Mouse (Mus musculus) intestine, embryonic 14.5 days (tissue): ENCODE results near the gene Fars2. TPM values are rescaled to one million over a fixed set of nuclear protein-coding genes. Genes with fewer than 3 reads are reported as not detected.

Experiments used
- ATAC-seq: fragments of 200-750 bp; cut with Nextera tagmentation; replicated peaks from 2 replicates; pipeline ENCODE4 v1.8.0; 2017; ENCODE audit warnings: low read depth, moderate number of reproducible peaks, moderate TSS enrichment, moderate library complexity; ENCODE audit not compliant: low FRiP score, low TSS enrichment
- DNase-seq: peaks from one replicate; pipeline ENCODE4 v3.0.0-alpha.2; 2018; ENCODE audit warnings: low spot score
- H3K27ac ChIP-seq: fragments of 300-500 bp; sonication (generic); 2 replicates; pipeline ENCODE4 v1.5.1; 2014; ENCODE audit warnings: low read depth, mild to moderate bottlenecking, control low read depth
- H3K27me3 ChIP-seq: fragments of 300-500 bp; sonication (generic); replicated peaks from 2 replicates; pipeline ENCODE4 v1.6.1; 2014; ENCODE audit warnings: low read length, control low read depth; ENCODE audit not compliant: control insufficient read depth, insufficient read depth
- H3K36me3 ChIP-seq: fragments of 300-500 bp; sonication (generic); 2 replicates; pipeline ENCODE4 v1.6.1; 2014; ENCODE audit warnings: low read length, control low read depth; ENCODE audit not compliant: control insufficient read depth, insufficient read depth
- H3K4me1 ChIP-seq: fragments of 300-500 bp; sonication (generic); replicated peaks from 2 replicates; pipeline ENCODE4 v1.6.1; 2014; ENCODE audit warnings: low read length, control low read depth, mixed read lengths; ENCODE audit not compliant: control insufficient read depth, insufficient read depth
- H3K4me2 ChIP-seq: fragments of 300-500 bp; sonication (generic); 2 replicates; pipeline ENCODE4 v1.6.1; 2014; ENCODE audit warnings: low read length
- H3K4me3 ChIP-seq: fragments of 300-500 bp; sonication (generic); 2 replicates; pipeline ENCODE4 v1.5.1; 2014; ENCODE audit warnings: low read depth, low read length, control low read depth, mixed read lengths
- H3K9ac ChIP-seq: fragments of 300-500 bp; sonication (generic); 2 replicates; pipeline ENCODE4 v1.6.1; 2014; ENCODE audit warnings: mild to moderate bottlenecking, low read length
- H3K9me3 ChIP-seq: fragments of 300-500 bp; sonication (generic); 2 replicates; pipeline ENCODE4 v1.6.1; 2016; ENCODE audit warnings: low read length, control low read depth; ENCODE audit not compliant: control insufficient read depth
- WGBS: fragments of 180-500 bp; shearing (Covaris S2); extraction: QIAGEN DNeasy Blood & Tissue Kit; methylation state at CpG from one replicate; pipeline ENCODE4 v1.1.7; 2014; 5-methylcytosine and 5-hydroxymethylcytosine counted together
- polyA plus RNA-seq: library from polyadenylated mRNA; unstranded; fragments of >200 nt; fragmentation: Nextera tagmentation; extraction: Ambion mirVana; gene quantifications from 2 replicates; pipeline ENCODE4 v1.2.1, GENCODE M21; 2014

Gene Fars2
- polyA plus RNA-seq: 37.6 and 40.6 TPM in 2 replicates

DNA sequence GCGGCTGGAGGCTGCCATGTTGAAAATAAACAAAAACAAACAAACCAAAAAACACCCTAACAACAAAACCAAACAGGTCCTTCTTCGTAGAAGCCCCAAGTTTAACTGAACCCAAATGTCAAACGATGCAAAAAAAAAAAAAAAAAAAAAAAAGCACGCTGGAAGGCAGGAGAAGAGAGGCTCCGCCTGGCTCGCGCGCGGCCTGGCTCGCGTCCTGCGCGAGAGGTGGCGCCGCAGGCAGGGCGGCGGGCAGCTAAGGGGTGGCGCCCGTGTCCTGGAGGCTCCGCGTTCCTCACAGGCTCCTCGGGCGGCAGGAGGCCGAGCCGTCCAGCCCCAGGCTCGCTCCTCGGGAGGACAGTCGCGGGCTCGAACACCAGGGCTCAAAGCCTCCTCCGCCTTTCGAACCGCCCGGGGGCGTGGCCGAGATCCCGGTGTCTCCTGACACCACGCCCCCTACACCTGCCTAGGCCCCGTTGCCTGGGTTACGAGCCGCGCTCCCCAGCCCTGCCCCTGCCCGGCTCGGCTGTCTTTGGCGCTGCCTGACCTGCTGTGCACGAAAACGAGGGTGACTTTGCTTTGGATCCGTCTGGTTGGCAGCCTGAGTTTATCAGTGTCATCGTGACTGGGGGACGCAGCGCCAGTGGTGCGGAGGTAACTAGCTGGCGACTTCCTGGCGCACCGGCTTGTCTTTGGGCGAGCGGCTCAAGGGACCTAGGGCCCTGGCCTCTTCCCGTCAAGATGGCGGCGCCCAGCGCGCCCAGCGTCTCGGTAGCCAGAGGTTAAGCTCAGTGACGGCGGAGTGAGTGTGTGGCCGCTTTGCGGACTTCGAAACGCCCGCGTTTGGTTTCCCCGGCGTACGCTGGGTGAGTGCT is at the start of gene Fars2, which contains the start of gene Lyrm4:
TSS of gene Fars2 (plus strand) at position 270 of the 872 bp plus-strand sequence.
TSS of gene Lyrm4 (minus strand) at position 384 of the 872 bp plus-strand sequence.
- peak within 1 kb of the TSS; percentile 76 for H3K9ac ChIP-seq
- no peaks in the 10 kb centered on the region for H3K9me3 ChIP-seq
- WGBS: 0% methylated on average over 70 of the region's 75 CpGs
- DNase-seq (peak; percentile 99), ATAC-seq (peak; percentile 98)
- H3K27me3 ChIP-seq: no peaks in the 10 kb centered on the region
- H3K4me1 ChIP-seq: no peaks in the 10 kb centered on the region; the same call in 1 of the 2 replicates
- H3K4me3 ChIP-seq: peak within 1 kb of the TSS; percentile 90
- H3K36me3 ChIP-seq: no peaks in the 10 kb centered on the region
- H3K27ac ChIP-seq: peak within 1 kb of the TSS; percentile 97
- H3K4me2 ChIP-seq: peak within 1 kb of the TSS; percentile 94

DNA sequence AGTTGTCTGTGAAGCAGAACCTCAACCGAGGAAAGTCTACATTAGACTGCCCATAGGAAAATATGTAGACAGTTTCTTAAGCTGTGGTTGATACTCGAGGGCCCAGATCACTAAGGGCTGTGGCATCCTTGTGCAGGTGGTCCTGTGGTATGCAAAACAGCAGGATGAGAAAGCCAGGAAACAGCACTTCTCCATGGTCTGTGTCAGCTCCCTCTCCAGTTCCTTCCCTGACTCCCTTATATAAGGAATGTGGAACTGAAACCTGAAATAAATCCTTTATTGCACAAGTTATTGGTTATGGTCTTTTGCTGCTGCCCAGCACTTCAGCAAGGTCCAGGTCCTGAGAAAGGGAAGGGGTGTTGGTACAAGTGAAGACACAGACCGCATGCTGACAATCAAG is 42.7 kb upstream of the Fars2 start:
- no peak overlapping the region for H3K9ac ChIP-seq
- no peaks in the 10 kb centered on the region for H3K27me3 ChIP-seq
- no peaks in the 10 kb centered on the region for H3K4me1 ChIP-seq
- no peaks in the 10 kb centered on the region for H3K9me3 ChIP-seq
- ATAC-seq (no peak), DNase-seq (no peak)
- H3K4me2 ChIP-seq: no peak overlapping the region
- no peaks in the 10 kb centered on the region for H3K36me3 ChIP-seq
- H3K4me3 ChIP-seq: no peak overlapping the region
- WGBS: 83% methylated on average over 3 of the region's 3 CpGs
- no peak overlapping the region for H3K27ac ChIP-seq

DNA sequence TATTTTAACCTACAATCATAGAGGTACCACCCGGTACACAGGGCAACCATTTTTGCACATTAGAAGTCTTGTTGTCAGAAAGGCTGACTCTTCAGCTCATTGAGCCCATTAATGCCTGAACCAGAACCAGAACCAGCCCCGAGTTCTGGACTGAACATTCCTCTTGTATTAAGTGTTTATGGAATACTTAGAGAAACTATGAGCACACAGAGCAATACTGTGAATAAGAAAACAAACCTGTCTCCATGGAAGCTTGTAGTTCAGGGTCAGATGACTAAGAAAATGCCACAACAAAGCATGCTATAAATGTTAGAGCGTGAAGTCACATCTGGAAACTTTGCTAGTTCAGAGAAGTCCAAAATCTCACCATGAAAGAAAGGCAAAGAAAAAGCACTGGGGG is 35.6 kb upstream of the Fars2 start:
- Histone ChIP-seq H3K4me3 (no peak overlapping the region), H3K27me3 (no peaks in the 10 kb centered on the region), H3K27ac (no peak overlapping the region), H3K36me3 (peaks cover 3% of the 10 kb centered on the region; the same call in 1 of the 2 replicates), H3K9ac (no peak overlapping the region), H3K4me2 (no peak overlapping the region), H3K9me3 (no peaks in the 10 kb centered on the region), H3K4me1 (no peaks in the 10 kb centered on the region)
- ATAC-seq: no peak
- DNase-seq: no peak
- WGBS: 92% methylated on average over 3 of the region's 3 CpGs

DNA sequence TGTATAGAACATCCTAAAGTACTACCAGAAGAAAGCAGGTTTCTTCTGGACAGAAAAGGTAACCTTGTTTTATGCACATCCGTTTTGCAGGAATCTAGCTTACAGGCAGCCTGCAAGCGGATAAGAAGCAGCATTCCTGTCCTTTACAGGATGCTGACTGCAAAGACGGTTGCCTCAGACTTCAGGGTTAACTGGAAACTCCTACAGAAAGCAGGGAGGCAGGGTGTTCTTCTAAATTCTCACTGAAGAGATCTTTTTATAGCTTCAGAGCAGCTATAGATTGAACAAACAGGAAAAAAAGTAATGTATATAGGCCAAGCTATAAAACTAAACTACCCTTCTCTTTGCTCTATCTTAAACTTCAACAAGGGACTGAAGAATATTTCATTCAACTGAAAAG is 32.5 kb upstream of the Fars2 start:
- H3K36me3 ChIP-seq: peaks cover 6% of the 10 kb centered on the region; the same call in 1 of the 2 replicates
- ATAC-seq (no peak), DNase-seq (no peak)
- 69% methylated on average over 3 of the region's 3 CpGs for WGBS
- H3K9ac ChIP-seq: no peak overlapping the region
- no peak overlapping the region for H3K4me3 ChIP-seq
- H3K27me3 ChIP-seq: no peaks in the 10 kb centered on the region
- H3K4me1 ChIP-seq: no peaks in the 10 kb centered on the region
- no peak overlapping the region for H3K4me2 ChIP-seq
- no peak overlapping the region for H3K27ac ChIP-seq
- no peaks in the 10 kb centered on the region for H3K9me3 ChIP-seq

DNA sequence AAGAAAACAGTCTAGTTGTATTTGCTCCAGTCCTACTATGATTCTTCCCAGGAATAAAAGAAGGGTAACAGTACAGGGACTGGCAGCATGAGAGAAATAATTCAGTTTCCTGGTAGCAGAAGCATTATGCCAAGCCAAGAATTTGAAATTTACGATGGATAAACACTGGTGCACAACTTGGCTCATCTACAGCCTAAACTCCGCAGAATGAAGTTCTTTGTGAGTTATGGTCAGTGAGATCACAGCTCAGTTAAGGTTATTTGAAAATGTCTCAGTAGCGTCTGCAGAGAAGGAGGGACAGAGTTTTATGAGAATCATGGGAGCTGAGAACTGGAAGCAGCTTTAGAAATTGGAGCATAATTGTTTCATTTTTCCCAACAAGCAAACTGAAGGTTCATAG is 31.2 kb upstream of the Fars2 start:
- H3K36me3 ChIP-seq: peaks cover 6% of the 10 kb centered on the region; the same call in 1 of the 2 replicates
- no peak overlapping the region for H3K27ac ChIP-seq
- no peaks in the 10 kb centered on the region for H3K4me1 ChIP-seq
- no peaks in the 10 kb centered on the region for H3K9me3 ChIP-seq
- H3K4me3 ChIP-seq: no peak overlapping the region
- 58% methylated on average over 3 of the region's 3 CpGs for WGBS
- no peak overlapping the region for H3K9ac ChIP-seq
- no peaks in the 10 kb centered on the region for H3K27me3 ChIP-seq
- H3K4me2 ChIP-seq: no peak overlapping the region
- DNase-seq (no peak), ATAC-seq (no peak)

DNA sequence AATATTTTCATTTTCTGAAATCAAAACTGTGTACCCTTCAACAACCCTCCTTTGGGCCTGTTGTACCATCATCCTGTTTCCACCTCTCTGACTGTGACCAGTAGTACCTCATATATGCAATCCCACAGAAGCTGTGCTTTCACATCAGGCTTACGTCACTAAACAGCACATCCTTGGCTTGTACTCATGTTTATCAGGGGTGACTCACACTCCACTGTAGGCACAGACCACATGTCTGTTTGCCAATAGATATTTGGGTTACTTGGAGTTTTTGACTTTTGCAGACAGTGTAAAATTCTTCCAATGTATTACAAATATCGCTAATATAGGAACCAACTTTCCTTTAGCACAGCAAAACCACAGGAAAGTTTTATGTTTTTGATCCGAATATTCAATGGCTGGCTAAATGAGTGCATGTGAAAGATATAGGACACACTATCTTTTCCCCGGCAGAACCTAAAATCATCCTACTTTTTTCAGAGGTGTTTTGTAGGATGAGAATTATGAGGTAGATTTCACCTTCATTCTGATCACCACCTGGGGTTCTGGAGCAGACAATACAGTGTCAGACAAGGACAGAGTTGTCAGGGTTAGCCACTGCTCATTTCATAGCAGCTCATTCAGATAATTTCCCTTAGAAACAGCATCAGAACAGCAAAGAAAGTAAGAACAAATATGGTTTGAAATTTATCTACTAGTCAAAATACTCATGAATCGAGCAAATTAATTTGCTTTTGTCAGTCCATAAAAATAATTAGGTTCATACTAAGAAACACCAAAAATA is 30.4 kb upstream of the Fars2 start:
- no peak overlapping the region for H3K4me2 ChIP-seq
- peaks cover 6% of the 10 kb centered on the region; the same call in 1 of the 2 replicates for H3K36me3 ChIP-seq
- H3K9me3 ChIP-seq: no peaks in the 10 kb centered on the region
- no peaks in the 10 kb centered on the region for H3K27me3 ChIP-seq
- H3K4me1 ChIP-seq: no peaks in the 10 kb centered on the region
- no peak overlapping the region for H3K27ac ChIP-seq
- no peak overlapping the region for H3K9ac ChIP-seq
- DNase-seq: no peak
- ATAC-seq: no peak
- no peak overlapping the region for H3K4me3 ChIP-seq
- WGBS: 88% methylated on average over 5 of the region's 5 CpGs

DNA sequence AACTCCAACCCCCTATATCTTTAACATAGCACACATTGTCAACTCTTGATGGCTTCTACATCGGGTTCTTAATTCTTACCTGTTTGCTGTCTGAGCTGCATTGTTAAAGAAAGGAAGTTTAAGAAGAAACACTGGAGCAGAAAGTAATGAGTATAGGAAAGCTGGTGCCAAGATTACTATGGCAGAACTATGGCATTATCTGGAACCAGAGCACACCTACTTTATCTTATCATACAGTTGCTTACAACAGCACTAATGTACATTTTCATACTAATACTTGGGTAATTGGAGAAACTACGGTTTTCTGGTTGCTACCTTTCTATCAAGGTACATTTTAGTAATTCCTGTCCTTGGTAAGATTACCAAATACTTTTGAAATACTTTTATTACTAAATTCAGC is 29.8 kb upstream of the Fars2 start:
- no peak for DNase-seq
- peaks cover 3% of the 10 kb centered on the region; the same call in 1 of the 2 replicates for H3K36me3 ChIP-seq

DNA sequence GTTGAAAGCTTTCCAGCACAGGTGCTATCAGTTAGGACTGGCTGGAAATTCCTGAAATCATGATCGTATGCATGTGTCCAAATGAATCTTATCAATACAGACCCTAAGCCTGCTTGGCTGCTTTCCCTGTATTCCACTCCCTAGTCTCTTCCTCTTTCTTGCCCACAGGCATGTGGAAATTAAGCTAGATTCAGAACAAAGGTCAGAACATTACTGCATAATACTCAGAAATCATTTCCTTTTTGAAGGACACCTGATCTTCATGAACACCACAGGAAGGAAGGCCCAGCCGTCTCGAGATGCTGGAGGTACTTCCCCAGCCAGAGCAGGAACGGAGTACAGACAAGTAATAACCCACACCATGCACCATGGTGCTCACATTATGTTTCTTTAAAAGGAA is 29.0 kb upstream of the Fars2 start:
- Histone ChIP-seq H3K4me1 (no peaks in the 10 kb centered on the region), H3K9ac (no peak overlapping the region), H3K4me2 (no peak overlapping the region), H3K4me3 (no peak overlapping the region), H3K36me3 (0 out of 2 replicates have a peak, but pooled peaks cover 3% of the 10 kb centered on the region), H3K9me3 (no peaks in the 10 kb centered on the region), H3K27ac (no peak overlapping the region), H3K27me3 (no peaks in the 10 kb centered on the region)
- ATAC-seq (no peak), DNase-seq (no peak)
- WGBS: 75% methylated on average over 4 of the region's 4 CpGs

More for the DNA sequence above, 29.8 kb upstream of the Fars2 start:
- no peaks in the 10 kb centered on the region for H3K4me1 ChIP-seq
- H3K4me3 ChIP-seq: no peak overlapping the region
- ATAC-seq: no peak
- no peaks in the 10 kb centered on the region for H3K9me3 ChIP-seq
- no peak overlapping the region for H3K4me2 ChIP-seq
- H3K27me3 ChIP-seq: no peaks in the 10 kb centered on the region
- H3K9ac ChIP-seq: no peak overlapping the region
- 94% methylated on average over 2 of the region's 2 CpGs for WGBS
- no peak overlapping the region for H3K27ac ChIP-seq
